In genomic region chr9:21370876-21371275, GRCm38 (mm10) we compare ENCODE assay signal across 16 mouse cellular contexts. TPM values are rescaled to one million over a fixed set of nuclear protein-coding genes. Genes with fewer than 3 reads are reported as not detected.
DNase-seq lines count a peak whose midpoint lies in the region; ATAC-seq lines count a peak whose summit lies in the region.
"Had no signal": no experiment of that assay in that cellular context is flagged by ENCODE, and none has a peak within 500 bp of the region (broad histone marks: within the 10 kb centered on the region; RNA-seq: fewer than 3 reads in every experiment).

No protein-coding gene starts in this region.

- peaks cover 32% of the 10 kb centered on the region for H3K36me3 ChIP-seq in kidney, embryonic 15.5 days
- H3K36me3 ChIP-seq in hindbrain, embryonic 12.5 days: peaks cover 24% of the 10 kb centered on the region; the same call in 1 of the 2 replicates
- no peaks in the 10 kb centered on the region for H3K36me3 ChIP-seq in midbrain, embryonic 16.5 days (ENCODE audit: control insufficient read depth, insufficient read depth, low read length)

- DNase-seq in kidney, adult 9 months: no peak
- DNase-seq in brain, adult 2 months (ENCODE audit: low read depth, low spot score): peak; percentile 18
- DNase-seq in thymus, postnatal 14 days: no peak
- no peak for DNase-seq in right cerebral cortex, postnatal 10 days (ENCODE audit: low spot score in 2 of 2)
- no peak for DNase-seq in heart, adult 11 months
- DNase-seq: cerebellum, postnatal 25 days; heart, adult 18-20 months; heart, postnatal 4 days; layer of hippocampus, adult 9-11 months; right cerebral cortex, postnatal 14 days; thymus, postnatal 4 days had no signal

- WGBS in kidney, embryonic 15.5 days: 85% methylated on average over 2 of the region's 2 CpGs
- 81% methylated on average over 2 of the region's 2 CpGs for WGBS in hindbrain, embryonic 12.5 days
- WGBS in midbrain, embryonic 16.5 days: 70% methylated on average over 2 of the region's 2 CpGs

- H3K4me1 ChIP-seq in kidney, embryonic 15.5 days: peaks cover 30% of the 10 kb centered on the region
- peaks cover 20% of the 10 kb centered on the region for H3K4me1 ChIP-seq in hindbrain, embryonic 12.5 days
- peaks cover 24% of the 10 kb centered on the region for H3K4me1 ChIP-seq in midbrain, embryonic 16.5 days (ENCODE audit: control insufficient read depth, insufficient read depth, low read length)

- H3K27me3 ChIP-seq in kidney, embryonic 15.5 days: no peaks in the 10 kb centered on the region
- H3K27me3 ChIP-seq in hindbrain, embryonic 12.5 days: no peaks in the 10 kb centered on the region
- no peaks in the 10 kb centered on the region for H3K27me3 ChIP-seq in midbrain, embryonic 16.5 days (ENCODE audit: control insufficient read depth, insufficient read depth, low read depth, low read length)
- H3K27me3 ChIP-seq: embryonic facial prominence, embryonic 15.5 days; megakaryocyte, embryonic 14.5 days had no signal

- no peak overlapping the region for H3K4me3 ChIP-seq in kidney, embryonic 15.5 days (replicated peaks)
- no peak overlapping the region for H3K4me3 ChIP-seq in hindbrain, embryonic 12.5 days
- H3K4me3 ChIP-seq in midbrain, embryonic 16.5 days (ENCODE audit: low read depth, low read length): no peak overlapping the region
- H3K4me3 ChIP-seq: embryonic facial prominence, embryonic 15.5 days had no signal

- H3K9me3 ChIP-seq in kidney, embryonic 15.5 days (replicated peaks): no peaks in the 10 kb centered on the region
- no peaks in the 10 kb centered on the region for H3K9me3 ChIP-seq in hindbrain, embryonic 12.5 days (replicated peaks)
- H3K9me3 ChIP-seq in midbrain, embryonic 16.5 days (replicated peaks; ENCODE audit: control insufficient read depth, low read length, poor library complexity, severe bottlenecking): no peaks in the 10 kb centered on the region
- H3K9me3 ChIP-seq: embryonic facial prominence, embryonic 15.5 days; megakaryocyte, embryonic 14.5 days had no signal

- no peak overlapping the region for H3K27ac ChIP-seq in kidney, embryonic 15.5 days
- H3K27ac ChIP-seq in hindbrain, embryonic 12.5 days: no peak overlapping the region
- H3K27ac ChIP-seq in midbrain, embryonic 16.5 days (ENCODE audit: low read length): no peak overlapping the region
- H3K27ac ChIP-seq: embryonic facial prominence, embryonic 15.5 days had no signal

- peak overlapping the region; percentile 21; the same call in 1 of the 2 replicates for H3K4me2 ChIP-seq in kidney, embryonic 15.5 days
- 0 out of 2 replicates have a peak overlapping the region, but pooled peaks have one; percentile 30 for H3K4me2 ChIP-seq in hindbrain, embryonic 12.5 days (replicated peaks)
- H3K4me2 ChIP-seq in midbrain, embryonic 16.5 days (ENCODE audit: low read length): peak overlapping the region; percentile 7; the same call in 1 of the 2 replicates
- H3K4me2 ChIP-seq: embryonic facial prominence, embryonic 15.5 days had no signal

- H3K9ac ChIP-seq in kidney, embryonic 15.5 days: no peak overlapping the region
- no peak overlapping the region for H3K9ac ChIP-seq in hindbrain, embryonic 12.5 days
- H3K9ac ChIP-seq in midbrain, embryonic 16.5 days (ENCODE audit: low read depth, low read length): no peak overlapping the region
- H3K9ac ChIP-seq: embryonic facial prominence, embryonic 15.5 days had no signal

- no peak for ATAC-seq in kidney, embryonic 15.5 days (replicated peaks; ENCODE audit: low FRiP score)
- ATAC-seq in hindbrain, embryonic 12.5 days (ENCODE audit: low FRiP score): no peak
- ATAC-seq in midbrain, embryonic 16.5 days: no peak

RNA-seq across cellular contexts. Expression of gene Ilf3, which starts 3.2 kb away (rescaled TPM):
- polyA plus RNA-seq in kidney, embryonic 15.5 days (2015; fragmentation: Nextera tagmentation; extraction: Ambion mirVana): 208 and 221 TPM in 2 replicates
- 283 and 294 TPM in 2 replicates for polyA plus RNA-seq in hindbrain, embryonic 12.5 days (2016; fragmentation: Nextera tagmentation; extraction: Ambion mirVana)
- polyA plus RNA-seq in midbrain, embryonic 16.5 days (2015; fragmentation: Nextera tagmentation; extraction: Ambion mirVana): 228 and 245 TPM in 2 replicates

RNA-seq across cellular contexts. Expression of gene Qtrt1, which starts 40.8 kb away (rescaled TPM):
- 56.5 and 63.3 TPM in 2 replicates for polyA plus RNA-seq in kidney, embryonic 15.5 days (2015; fragmentation: Nextera tagmentation; extraction: Ambion mirVana)
- polyA plus RNA-seq in hindbrain, embryonic 12.5 days (2016; fragmentation: Nextera tagmentation; extraction: Ambion mirVana): 42.1 and 47.8 TPM in 2 replicates
- polyA plus RNA-seq in midbrain, embryonic 16.5 days (2015; fragmentation: Nextera tagmentation; extraction: Ambion mirVana): 51.9 and 54.0 TPM in 2 replicates

RNA-seq across cellular contexts. Expression of gene Slc44a2, which starts 50.4 kb away (rescaled TPM):
- polyA plus RNA-seq in kidney, embryonic 15.5 days (2015; fragmentation: Nextera tagmentation; extraction: Ambion mirVana): 85.4 and 97.1 TPM in 2 replicates
- 86.8 and 93.2 TPM in 2 replicates for polyA plus RNA-seq in hindbrain, embryonic 12.5 days (2016; fragmentation: Nextera tagmentation; extraction: Ambion mirVana)
- 65.5 and 69.1 TPM in 2 replicates for polyA plus RNA-seq in midbrain, embryonic 16.5 days (2015; fragmentation: Nextera tagmentation; extraction: Ambion mirVana)

RNA-seq across cellular contexts. Expression of gene Dnm2, which starts 53.8 kb away (rescaled TPM):
- polyA plus RNA-seq in kidney, embryonic 15.5 days (2015; fragmentation: Nextera tagmentation; extraction: Ambion mirVana): 75.3 and 79.1 TPM in 2 replicates
- polyA plus RNA-seq in hindbrain, embryonic 12.5 days (2016; fragmentation: Nextera tagmentation; extraction: Ambion mirVana): 81.0 and 83.9 TPM in 2 replicates
- 63.2 and 64.5 TPM in 2 replicates for polyA plus RNA-seq in midbrain, embryonic 16.5 days (2015; fragmentation: Nextera tagmentation; extraction: Ambion mirVana)

RNA-seq across cellular contexts. Expression of gene Ap1m2, which starts 58.7 kb away (rescaled TPM):
- 35.9 and 37.1 TPM in 2 replicates for polyA plus RNA-seq in kidney, embryonic 15.5 days (2015; fragmentation: Nextera tagmentation; extraction: Ambion mirVana)
- 3.2 and 7.6 TPM in 2 replicates for polyA plus RNA-seq in hindbrain, embryonic 12.5 days (2016; fragmentation: Nextera tagmentation; extraction: Ambion mirVana)
- polyA plus RNA-seq in midbrain, embryonic 16.5 days (2015; fragmentation: Nextera tagmentation; extraction: Ambion mirVana): 1.6 and 2.1 TPM in 2 replicates
